Mouse (Mus musculus) myocyte (in vitro differentiated cells): ENCODE data around the gene Rrp36.

ENCODE experiments used
- MYOD1 ChIP-seq, 3 experiments: IDR thresholded peaks; one replicate each; pipeline ENCODE4 v1.6.1; 2011; ENCODE audit warnings: control low read depth in 2 of 3, low read depth in 2 of 3, mild to moderate bottlenecking in 2 of 3, moderate library complexity in 1 of 3; ENCODE audit not compliant: insufficient read length in 2 of 3, control insufficient read depth in 1 of 3
- POLR2A ChIP-seq: IDR thresholded peaks from one replicate; pipeline ENCODE4 v1.6.1; 2011; ENCODE audit warnings: low read depth, mild to moderate bottlenecking, control low read depth, moderate library complexity; ENCODE audit not compliant: insufficient read length

DNA sequence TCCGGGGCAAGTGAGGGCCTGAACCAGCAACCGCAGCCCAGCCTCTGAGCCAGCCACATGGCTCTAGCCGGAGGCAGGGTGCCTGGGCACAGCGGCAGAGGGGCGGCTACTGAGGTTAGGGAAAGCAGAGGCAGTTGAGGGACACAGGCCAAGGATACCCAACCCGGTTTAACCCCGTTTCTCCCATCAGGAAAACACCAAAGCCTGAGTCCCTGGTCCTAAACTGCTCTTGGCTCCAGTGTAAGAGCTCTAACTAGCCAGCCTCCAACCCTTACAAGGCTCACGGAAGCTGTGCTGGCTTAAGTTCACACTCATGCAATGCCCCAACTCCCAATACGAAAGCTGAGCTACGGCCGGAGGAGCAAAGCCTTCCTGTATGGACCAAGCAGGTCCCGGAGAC is 49.6 kb downstream of the Rrp36 start:
- no peak for TF ChIP-seq POLR2A
- no peak for TF ChIP-seq MYOD1 (IDR thresholded peaks at IDR 0.05; ENCODE audit: control insufficient read depth in 1 of 3, insufficient read length in 2 of 3, low read depth in 2 of 3)
